Mouse (Mus musculus): ENCODE results near the gene Aunip. TPM values are rescaled to one million over a fixed set of nuclear protein-coding genes. Genes with fewer than 3 reads are reported as not detected.

The Aunip gene
- total and polyA plus RNA-seq, 2 experiments = 0.09 TPM; not detected in 1

DNA sequence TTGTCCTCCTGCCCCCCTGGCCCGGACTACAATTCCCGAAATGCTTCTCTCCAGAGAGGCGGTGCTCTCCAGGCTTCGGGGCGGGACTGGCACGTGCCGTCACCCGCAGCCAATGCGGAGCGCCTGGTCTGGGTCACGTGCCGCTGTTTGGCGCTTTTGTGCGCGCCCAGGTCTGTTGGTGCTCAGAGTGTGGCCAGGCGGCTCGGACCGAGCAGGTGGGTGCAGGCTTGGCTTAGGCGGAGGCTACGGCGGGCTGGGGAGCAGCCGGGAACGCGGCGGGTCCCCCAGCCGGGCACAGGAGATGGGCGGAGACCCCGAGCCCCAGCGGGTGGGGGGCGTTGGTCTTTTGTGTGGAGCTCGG is 42.6 kb upstream of the Aunip start, which contains the start of gene Stmn1:
TSS of gene Stmn1 (plus strand) at position 106 of the 361 bp plus-strand sequence.
- Histone ChIP-seq H3K79me2 (ENCODE audit: control insufficient read depth, insufficient read depth, low read length) (no peaks in the 10 kb centered on the region), H3K4me1 (ENCODE audit: control insufficient read depth, insufficient read depth, low read length) (peaks cover 4% of the 10 kb centered on the region), H3K4me3 (ENCODE audit: insufficient read depth, low read depth, low read length) (peak within 1 kb of the TSS; percentile 69), H3K36me3 (ENCODE audit: control insufficient read depth, insufficient read depth, low read length) (no peaks in the 10 kb centered on the region), H3K9ac (ENCODE audit: low read depth, low read length) (peak within 1 kb of the TSS; percentile 55), H3K27me3 (ENCODE audit: control insufficient read depth, insufficient read depth, low read length) (no peaks in the 10 kb centered on the region), H3K27ac (replicated peaks; ENCODE audit: insufficient read depth, low read depth, low read length) (no peak within 1 kb of the TSS)
- TF ChIP-seq POLR2A (IDR thresholded peaks at IDR 0.05; ENCODE audit: extremely low read depth, insufficient read depth, low read length) (peak; percentile 97), CTCF (IDR thresholded peaks at IDR 0.05; ENCODE audit: low read depth, low read length) (no peak)
- 1% methylated on average over 31 of the region's 31 CpGs for WGBS
- peak; percentile 80 for DNase-seq (ENCODE audit: extremely low read depth, low read depth, low spot score)

DNA sequence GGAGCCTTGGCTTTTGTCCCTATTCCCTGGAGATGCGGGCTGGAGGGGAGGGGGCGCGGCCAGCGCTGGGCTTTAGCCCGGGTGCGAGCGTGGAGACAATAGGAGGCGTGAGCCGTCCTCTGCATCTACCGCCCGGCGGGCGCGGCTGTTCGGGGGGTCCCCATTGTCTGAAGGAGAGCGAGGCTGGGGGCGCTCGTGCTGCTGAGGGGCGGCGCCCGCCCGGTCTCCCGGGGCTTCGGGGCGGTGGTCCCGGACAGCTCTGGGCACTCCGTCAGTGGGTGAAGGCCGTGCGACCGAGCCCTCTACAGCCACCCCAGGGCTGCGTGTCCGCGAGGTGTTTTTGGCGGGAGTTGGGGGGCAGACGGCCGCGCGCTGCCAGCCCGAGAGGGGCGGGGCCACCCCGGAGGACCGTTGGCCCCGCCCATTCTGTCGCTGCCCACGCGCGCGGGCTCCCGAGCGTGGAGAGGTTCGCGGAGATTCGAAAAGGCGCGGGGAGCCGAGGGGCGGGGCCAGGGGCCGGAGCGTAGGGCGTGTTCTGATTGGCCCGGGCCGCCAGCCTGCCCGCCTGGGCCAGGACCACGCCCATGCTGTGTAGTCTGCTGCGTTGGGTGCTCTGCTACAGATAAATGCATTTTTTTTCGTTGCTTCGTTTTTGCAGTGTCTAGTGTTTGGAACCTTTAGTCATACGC is 42.1 kb upstream of the Aunip start:
- Histone ChIP-seq H3K4me3 (ENCODE audit: insufficient read depth, low read depth, low read length) (peak overlapping the region; percentile 69), H3K36me3 (ENCODE audit: control insufficient read depth, insufficient read depth, low read length) (no peaks in the 10 kb centered on the region), H3K4me1 (ENCODE audit: control insufficient read depth, insufficient read depth, low read length) (peaks cover 4% of the 10 kb centered on the region), H3K79me2 (ENCODE audit: control insufficient read depth, insufficient read depth, low read length) (no peaks in the 10 kb centered on the region), H3K27me3 (ENCODE audit: control insufficient read depth, insufficient read depth, low read length) (no peaks in the 10 kb centered on the region), H3K27ac (replicated peaks; ENCODE audit: insufficient read depth, low read depth, low read length) (no peak overlapping the region), H3K9ac (ENCODE audit: low read depth, low read length) (peak overlapping the region; percentile 29)
- under 1% methylated on average over 66 of the region's 68 CpGs for WGBS
- peak; percentile 58 for DNase-seq (ENCODE audit: extremely low read depth, low read depth, low spot score)
- TF ChIP-seq CTCF (IDR thresholded peaks at IDR 0.05; ENCODE audit: low read depth, low read length) = no peak
- no peak for TF ChIP-seq POLR2A (IDR thresholded peaks at IDR 0.05; ENCODE audit: extremely low read depth, insufficient read depth, low read length)

DNA sequence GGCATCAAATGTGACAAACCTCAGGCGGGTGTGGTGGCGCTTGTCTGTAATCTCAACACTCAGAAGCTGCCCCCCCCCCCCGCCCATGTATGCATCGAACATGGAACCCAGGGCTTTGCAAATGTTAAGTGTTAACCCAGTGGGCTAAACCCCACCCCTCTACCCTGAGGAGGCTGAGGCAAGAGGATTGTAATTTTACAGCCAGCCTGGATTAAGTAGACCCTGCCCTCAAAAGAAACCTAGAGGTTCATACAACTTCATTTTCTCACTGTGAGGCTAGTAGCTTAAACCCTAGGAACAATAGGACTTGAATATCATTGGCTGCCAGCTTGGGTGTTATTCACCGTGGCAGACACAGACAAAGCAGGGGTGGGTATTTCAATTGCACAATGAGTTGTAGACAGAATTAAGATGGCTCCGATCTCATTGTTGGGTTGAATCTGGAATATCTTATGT is 41.4 kb upstream of the Aunip start:
- TF ChIP-seq CTCF (IDR thresholded peaks at IDR 0.05; ENCODE audit: low read depth, low read length) (no peak), POLR2A (IDR thresholded peaks at IDR 0.05; ENCODE audit: extremely low read depth, insufficient read depth, low read length) (no peak)
- Histone ChIP-seq H3K79me2 (ENCODE audit: control insufficient read depth, insufficient read depth, low read length) (no peaks in the 10 kb centered on the region), H3K4me3 (ENCODE audit: insufficient read depth, low read depth, low read length) (no peak overlapping the region; the same call in 1 of the 2 replicates), H3K4me1 (ENCODE audit: control insufficient read depth, insufficient read depth, low read length) (peaks cover 4% of the 10 kb centered on the region), H3K9ac (ENCODE audit: low read depth, low read length) (no peak overlapping the region), H3K36me3 (ENCODE audit: control insufficient read depth, insufficient read depth, low read length) (no peaks in the 10 kb centered on the region), H3K27me3 (ENCODE audit: control insufficient read depth, insufficient read depth, low read length) (no peaks in the 10 kb centered on the region), H3K27ac (replicated peaks; ENCODE audit: insufficient read depth, low read depth, low read length) (no peak overlapping the region)
- 25% methylated on average over 6 of the region's 6 CpGs for WGBS
- DNase-seq (ENCODE audit: extremely low read depth, low read depth, low spot score) = no peak

GRCm38 (mm10) chr4:134469985-134470384 is 40.8 kb upstream of the Aunip start:
- Histone ChIP-seq H3K79me2 (ENCODE audit: control insufficient read depth, insufficient read depth, low read length) (no peaks in the 10 kb centered on the region), H3K9ac (ENCODE audit: low read depth, low read length) (no peak overlapping the region), H3K36me3 (ENCODE audit: control insufficient read depth, insufficient read depth, low read length) (no peaks in the 10 kb centered on the region), H3K27ac (replicated peaks; ENCODE audit: insufficient read depth, low read depth, low read length) (no peak overlapping the region), H3K4me3 (ENCODE audit: insufficient read depth, low read depth, low read length) (no peak overlapping the region), H3K4me1 (ENCODE audit: control insufficient read depth, insufficient read depth, low read length) (peaks cover 4% of the 10 kb centered on the region), H3K27me3 (ENCODE audit: control insufficient read depth, insufficient read depth, low read length) (no peaks in the 10 kb centered on the region)
- DNase-seq (ENCODE audit: extremely low read depth, low read depth, low spot score) = no peak
- 82% methylated on average over 3 of the region's 3 CpGs for WGBS
- TF ChIP-seq CTCF (IDR thresholded peaks at IDR 0.05; ENCODE audit: low read depth, low read length) (no peak), POLR2A (IDR thresholded peaks at IDR 0.05; ENCODE audit: extremely low read depth, insufficient read depth, low read length) (no peak)

GRCm38 (mm10) chr4:134471469-134471868 is 39.3 kb upstream of the Aunip start:
- no peak overlapping the region for H3K9ac ChIP-seq (ENCODE audit: low read depth, low read length)
- H3K36me3 ChIP-seq (ENCODE audit: control insufficient read depth, insufficient read depth, low read length) = no peaks in the 10 kb centered on the region
- TF ChIP-seq CTCF (IDR thresholded peaks at IDR 0.05; ENCODE audit: low read depth, low read length) (no peak), POLR2A (IDR thresholded peaks at IDR 0.05; ENCODE audit: extremely low read depth, insufficient read depth, low read length) (no peak)

DNA sequence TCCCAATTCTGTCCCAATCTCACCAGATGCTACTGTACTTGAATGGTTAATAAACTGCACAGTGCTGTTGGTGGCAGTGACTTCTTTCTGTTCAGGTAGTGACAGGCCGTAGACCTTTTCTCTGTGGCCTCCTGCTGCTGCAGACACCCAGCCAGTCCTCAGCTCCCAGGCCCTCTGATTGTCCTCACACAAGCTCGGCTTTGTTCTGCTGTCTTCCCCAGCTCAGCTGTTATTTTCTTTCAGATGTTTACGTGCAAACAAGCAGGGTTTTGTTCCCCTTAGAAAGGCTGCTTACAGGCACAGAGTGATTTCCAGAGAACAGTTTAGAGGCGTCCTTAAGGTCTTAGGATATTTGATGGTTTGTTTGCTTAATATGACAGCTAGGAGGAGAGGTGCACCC is 37.0 kb upstream of the Aunip start:
- no peak overlapping the region for H3K9ac ChIP-seq (ENCODE audit: low read depth, low read length)
- no peaks in the 10 kb centered on the region for H3K27me3 ChIP-seq (ENCODE audit: control insufficient read depth, insufficient read depth, low read length)
- H3K27ac ChIP-seq (replicated peaks; ENCODE audit: insufficient read depth, low read depth, low read length) = no peak overlapping the region
- no peak overlapping the region for H3K4me3 ChIP-seq (ENCODE audit: insufficient read depth, low read depth, low read length)
- TF ChIP-seq CTCF (IDR thresholded peaks at IDR 0.05; ENCODE audit: low read depth, low read length) (no peak), POLR2A (IDR thresholded peaks at IDR 0.05; ENCODE audit: extremely low read depth, insufficient read depth, low read length) (no peak)
- DNase-seq (ENCODE audit: extremely low read depth, low read depth, low spot score) = no peak
- H3K79me2 ChIP-seq (ENCODE audit: control insufficient read depth, insufficient read depth, low read length) = no peaks in the 10 kb centered on the region
- peaks cover 1% of the 10 kb centered on the region; the same call in 1 of the 2 replicates for H3K4me1 ChIP-seq (ENCODE audit: control insufficient read depth, insufficient read depth, low read length)
- WGBS = 93% methylated on average over 4 of the region's 4 CpGs
- H3K36me3 ChIP-seq (ENCODE audit: control insufficient read depth, insufficient read depth, low read length) = no peaks in the 10 kb centered on the region

More at GRCm38 (mm10) chr4:134471469-134471868, 39.3 kb upstream of the Aunip start:
- peaks cover 4% of the 10 kb centered on the region for H3K4me1 ChIP-seq (ENCODE audit: control insufficient read depth, insufficient read depth, low read length)
- no peaks in the 10 kb centered on the region for H3K79me2 ChIP-seq (ENCODE audit: control insufficient read depth, insufficient read depth, low read length)
- H3K27me3 ChIP-seq (ENCODE audit: control insufficient read depth, insufficient read depth, low read length) = no peaks in the 10 kb centered on the region
- no peak for DNase-seq (ENCODE audit: extremely low read depth, low read depth, low spot score)
- no peak overlapping the region for H3K4me3 ChIP-seq (ENCODE audit: insufficient read depth, low read depth, low read length)
- no peak overlapping the region for H3K27ac ChIP-seq (replicated peaks; ENCODE audit: insufficient read depth, low read depth, low read length)
